In the genomic region with DNA sequence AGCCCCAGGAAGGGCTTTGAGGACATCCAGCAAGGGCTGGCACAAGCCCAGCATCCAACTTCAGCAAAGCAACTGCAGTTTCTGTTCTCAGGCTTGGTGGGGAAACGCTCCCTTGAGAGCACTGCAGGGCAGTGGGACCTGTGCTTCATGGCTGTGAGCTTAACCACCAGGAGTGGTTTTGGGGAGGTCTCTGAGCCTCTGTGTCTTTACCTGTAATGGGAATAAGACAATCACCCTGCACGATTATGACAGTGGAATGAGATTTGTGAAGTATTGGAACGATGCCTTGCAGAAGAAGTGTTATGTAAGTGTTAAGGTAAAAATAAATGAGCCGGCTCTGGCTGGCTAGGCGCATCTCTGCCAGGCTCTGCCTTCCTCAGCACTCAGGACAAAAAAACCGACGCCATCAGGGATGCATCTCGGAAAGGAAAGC, we compare ENCODE assay signal across 25 mouse cellular contexts. TPM values are rescaled to one million over a fixed set of nuclear protein-coding genes. Genes with fewer than 3 reads are reported as not detected.
DNase-seq lines count a peak whose midpoint lies in the region; ATAC-seq lines count a peak whose summit lies in the region.
"Had no signal": no experiment of that assay in that cellular context is flagged by ENCODE, and none has a peak within 500 bp of the region (broad histone marks: within the 10 kb centered on the region; RNA-seq: fewer than 3 reads in every experiment).

No protein-coding gene starts in this region.

- H3K9me3 ChIP-seq in kidney, embryonic 15.5 days (replicated peaks) = no peaks in the 10 kb centered on the region
- H3K9me3 ChIP-seq: embryonic facial prominence, embryonic 10.5 days; forebrain, embryonic 13.5 days; midbrain, embryonic 15.5 days had no signal

- ATAC-seq in kidney, embryonic 15.5 days (replicated peaks; ENCODE audit: low FRiP score) = no peak
- ATAC-seq: CD4-positive, CD25-positive, alpha-beta regulatory T cell, adult 4 months; forebrain, embryonic 13.5 days; midbrain, embryonic 15.5 days; Patski had no signal

- no peak overlapping the region for H3K9ac ChIP-seq in kidney, embryonic 15.5 days
- H3K9ac ChIP-seq: forebrain, embryonic 13.5 days; midbrain, embryonic 15.5 days had no signal

- intact Hi-C loops in left cerebral cortex, postnatal 4 days (cut with DNase I) = no loop called here
- intact Hi-C loops in left cerebral cortex, postnatal 25 days (cut with DNase I) = no loop called here

- H3K4me1 ChIP-seq in kidney, embryonic 15.5 days = peaks cover 4% of the 10 kb centered on the region

- peaks cover 58% of the 10 kb centered on the region for H3K27me3 ChIP-seq in kidney, embryonic 15.5 days

- peak; percentile 69 for DNase-seq in cerebellum, adult 11-12 months
- no peak for DNase-seq in cerebellum, postnatal 10 days
- DNase-seq in left cerebral cortex, adult 11 months (ENCODE audit: low spot score) = peak; percentile 68
- DNase-seq in left cerebral cortex, postnatal 4 days = no peak
- DNase-seq in cerebellum, adult 9-10 months = peak; percentile 81
- peak; percentile 74 to 91 for DNase-seq in left cerebral cortex, postnatal 25 days (ENCODE audit: low spot score in 2 of 2)
- no peak for DNase-seq in kidney, postnatal 4 days
- DNase-seq: adrenal gland, adult 8-10 months; kidney, adult 11 months; kidney, postnatal 10 days; lung, adult 18-20 months; lung, postnatal 14 days had no signal

- WGBS in kidney, embryonic 15.5 days = 58% methylated on average over 8 of the region's 8 CpGs

- no peak overlapping the region for H3K4me2 ChIP-seq in kidney, embryonic 15.5 days
- H3K4me2 ChIP-seq: forebrain, embryonic 13.5 days; midbrain, embryonic 15.5 days had no signal

- no peak overlapping the region for H3K27ac ChIP-seq in kidney, embryonic 15.5 days
- H3K27ac ChIP-seq: embryonic facial prominence, embryonic 10.5 days; forebrain, embryonic 13.5 days; midbrain, embryonic 15.5 days had no signal

- no peak overlapping the region for H3K4me3 ChIP-seq in kidney, embryonic 15.5 days (replicated peaks)
- H3K4me3 ChIP-seq: embryonic facial prominence, embryonic 10.5 days; forebrain, embryonic 13.5 days; midbrain, embryonic 15.5 days; myocyte had no signal

- no peaks in the 10 kb centered on the region for H3K36me3 ChIP-seq in kidney, embryonic 15.5 days
- H3K36me3 ChIP-seq: embryonic facial prominence, embryonic 10.5 days had no signal

RNA-seq across cellular contexts. Expression of a gene that starts 7.6 kb away (rescaled TPM):
- total RNA-seq in left cerebral cortex, postnatal 4 days (2021) = 100 to 1,000 TPM; 191 to 195 TPM
- total RNA-seq in left cerebral cortex, postnatal 25 days (2021) = 100 to 1,000 TPM; 227 to 240 TPM
- polyA plus RNA-seq in kidney, embryonic 15.5 days (2015; fragmentation: Nextera tagmentation; extraction: Ambion mirVana) = 0.33 and 0.68 TPM in 2 replicates
- total RNA-seq: gastrocnemius, postnatal 4 days; hematopoietic stem cell, adult 5-6 weeks; liver, adult 2 months; megakaryocyte, adult 5-6 weeks had no signal
- polyA plus RNA-seq: CD4-positive, CD25-positive, alpha-beta regulatory T cell, adult 4 months; liver, adult 2 months; myocyte had no signal

RNA-seq across cellular contexts. Expression of a gene that starts 14.1 kb away (rescaled TPM):
- total RNA-seq in left cerebral cortex, postnatal 4 days (2021) = 100 to 1,000 TPM; 399 to 423 TPM
- total RNA-seq in left cerebral cortex, postnatal 25 days (2021) = 1,000 to 10,000 TPM; 1,322 to 1,385 TPM
- polyA plus RNA-seq in kidney, embryonic 15.5 days (2015; fragmentation: Nextera tagmentation; extraction: Ambion mirVana) = 0.08 and 0.17 TPM in 2 replicates
- total RNA-seq: hematopoietic stem cell, adult 5-6 weeks; megakaryocyte, adult 5-6 weeks had no signal
- polyA plus RNA-seq: CD4-positive, CD25-positive, alpha-beta regulatory T cell, adult 4 months; liver, adult 2 months; Patski had no signal

RNA-seq across cellular contexts. Expression of a gene that starts 44.3 kb away (rescaled TPM):
- total RNA-seq in left cerebral cortex, postnatal 4 days (2021) = 100 to 1,000 TPM; 132 to 140 TPM
- total RNA-seq in left cerebral cortex, postnatal 25 days (2021) = 10 to 100 TPM; 95.9 to 97.3 TPM
- polyA plus RNA-seq in kidney, embryonic 15.5 days (2015; fragmentation: Nextera tagmentation; extraction: Ambion mirVana) = 315 and 330 TPM in 2 replicates

RNA-seq across cellular contexts. Expression of a gene that starts 59.9 kb away (rescaled TPM):
- not detected for total RNA-seq in left cerebral cortex, postnatal 4 days (2021)
- total RNA-seq in left cerebral cortex, postnatal 25 days (2021) = under 1 TPM in 1 of 2 experiments, not detected in 1; 0.09 TPM
- 0.04 TPM in 1 of 2 replicates, not detected in the other for polyA plus RNA-seq in kidney, embryonic 15.5 days (2015; fragmentation: Nextera tagmentation; extraction: Ambion mirVana)
- total RNA-seq: hematopoietic stem cell, adult 5-6 weeks; left cerebral cortex, postnatal 10 days; megakaryocyte, adult 5-6 weeks had no signal
- polyA plus RNA-seq: embryonic facial prominence, embryonic 10.5 days; forebrain, embryonic 13.5 days; midbrain, embryonic 15.5 days; neural tube, embryonic 14.5 days; Patski had no signal

Comparison
In these comparisons a context has a peak if more than half of its experiments do, and no peak if none do; other contexts are left out.
1. DNase-seq: peak in cerebellum, adult 11-12 months (single experiment), left cerebral cortex, adult 11 months (single experiment), cerebellum, adult 9-10 months (single experiment) and left cerebral cortex, postnatal 25 days (2 of 2); none in cerebellum, postnatal 10 days (0 of 2), left cerebral cortex, postnatal 4 days (single experiment) and kidney, postnatal 4 days (0 of 2).